Mouse (Mus musculus) fibroblast of lung, adult 2 months (primary cell): Measurements from ENCODE around the gene Spc24.
"Not testable (repeated sequence)": the region's sequence is repeated elsewhere in the genome, so short reads cannot be mapped to it uniquely, and the experiment has no call there.

ENCODE experiments used
- DNase-seq: peaks from one replicate; pipeline ENCODE4 v3.0.0-alpha.2; 2011; ENCODE audit warnings: low read depth

Spc24 gene

DNA sequence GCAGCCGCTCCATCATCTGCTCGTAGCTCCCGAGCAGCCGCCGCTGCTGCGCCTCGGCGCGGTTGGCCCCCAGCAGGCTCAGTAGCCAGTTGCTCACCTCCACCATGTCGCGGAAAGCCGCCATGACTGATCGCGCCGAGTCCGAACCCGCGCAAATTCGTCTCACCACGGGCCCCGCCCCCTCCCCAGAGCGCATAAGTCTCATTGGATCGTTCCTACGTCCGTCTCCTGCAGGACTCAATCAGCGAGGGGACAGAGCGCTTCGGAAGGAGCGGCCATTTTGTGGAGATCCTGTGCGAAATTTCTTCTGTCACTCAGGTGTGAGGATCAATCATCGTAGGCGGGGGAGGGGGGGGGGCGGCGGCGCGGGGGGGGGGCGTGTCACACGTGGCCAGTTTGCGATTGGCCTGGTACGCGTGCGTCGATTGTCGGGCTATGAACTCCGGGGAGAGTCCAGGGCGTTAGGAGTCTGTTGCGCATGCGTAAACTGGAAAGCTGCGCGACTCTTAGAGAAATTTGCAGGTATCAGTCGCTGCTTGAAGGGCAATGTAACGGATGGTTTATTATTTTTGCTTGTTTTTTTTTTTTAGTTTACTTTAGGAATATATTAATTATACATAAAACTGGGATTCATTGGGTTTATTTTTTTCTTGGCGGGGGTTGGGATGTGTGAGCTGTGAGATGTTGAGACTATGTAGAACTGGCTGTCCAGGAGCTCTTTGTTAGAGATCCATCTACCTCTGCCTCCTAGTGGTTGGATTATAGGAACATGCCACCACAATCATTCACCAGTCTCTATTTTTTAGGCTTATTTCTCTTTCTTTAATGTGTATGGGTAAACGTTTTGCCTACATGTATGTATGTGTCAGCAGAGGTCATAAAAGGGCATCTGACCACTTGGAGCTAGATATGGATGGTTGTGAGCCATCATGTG, at the start of gene Spc24:
Spc24 (minus strand) TSS at position 149 of the 934 bp plus-strand sequence.
- DNase-seq: peak; percentile 85

DNA sequence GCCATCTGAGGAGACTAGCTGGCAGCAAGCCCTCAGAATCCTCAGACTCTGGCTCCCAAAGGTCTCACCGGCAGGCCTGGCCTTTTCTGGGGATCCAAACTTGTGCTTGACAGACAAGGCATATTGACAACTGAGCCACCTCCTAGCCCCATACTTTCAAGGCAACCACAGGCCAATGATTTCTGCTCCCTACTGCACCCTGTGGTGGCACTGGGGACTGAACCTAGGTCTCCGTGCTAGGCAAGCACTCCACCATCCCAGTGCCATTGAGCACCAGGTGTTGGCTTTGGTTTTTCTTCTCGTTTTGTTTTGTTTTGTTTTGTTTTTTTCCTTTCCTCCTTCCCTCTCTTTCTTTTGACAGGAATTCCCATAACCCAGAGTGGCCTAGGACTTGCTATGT, 48.5 kb upstream of the Spc24 start:
- no peak for DNase-seq

DNA sequence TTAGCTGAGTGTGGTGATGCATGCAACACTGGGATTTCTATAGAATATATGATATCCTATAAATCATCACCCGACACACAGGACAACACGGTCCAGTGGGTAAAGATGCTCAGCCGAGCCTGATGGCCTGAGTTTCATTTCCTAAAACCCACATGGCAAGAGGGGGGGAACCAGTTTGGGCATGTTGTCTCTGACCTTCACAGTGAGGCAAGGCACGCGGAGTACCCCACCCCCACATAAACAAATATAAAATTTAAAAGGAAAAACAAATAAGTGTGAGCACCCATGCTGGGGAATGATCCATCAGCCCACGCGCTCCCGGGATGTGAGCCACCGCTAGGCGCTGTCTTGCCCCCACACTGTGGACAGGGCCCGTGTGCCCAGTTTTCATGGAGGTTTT, 46.9 kb upstream of the Spc24 start:
- no peak for DNase-seq

DNA sequence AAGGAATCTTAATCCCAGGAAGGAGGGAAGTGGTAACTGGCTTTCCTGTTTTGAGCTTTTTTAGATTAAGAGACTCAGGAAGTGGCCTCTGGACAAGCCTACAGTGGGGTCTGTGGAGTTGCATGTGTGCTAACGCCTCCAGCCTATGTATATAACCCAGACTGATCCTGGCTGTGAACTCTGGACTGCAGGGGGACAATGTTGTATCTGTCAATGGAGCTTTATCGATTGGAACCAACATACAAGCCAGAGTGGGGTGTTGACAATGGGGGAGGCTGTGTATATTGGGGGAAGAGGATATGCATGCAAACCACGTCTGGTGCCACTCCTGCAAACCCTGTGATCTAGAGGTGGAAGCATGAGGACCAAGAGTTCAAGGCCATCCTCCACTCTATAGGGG, 46.3 kb upstream of the Spc24 start:
- DNase-seq: no peak

DNA sequence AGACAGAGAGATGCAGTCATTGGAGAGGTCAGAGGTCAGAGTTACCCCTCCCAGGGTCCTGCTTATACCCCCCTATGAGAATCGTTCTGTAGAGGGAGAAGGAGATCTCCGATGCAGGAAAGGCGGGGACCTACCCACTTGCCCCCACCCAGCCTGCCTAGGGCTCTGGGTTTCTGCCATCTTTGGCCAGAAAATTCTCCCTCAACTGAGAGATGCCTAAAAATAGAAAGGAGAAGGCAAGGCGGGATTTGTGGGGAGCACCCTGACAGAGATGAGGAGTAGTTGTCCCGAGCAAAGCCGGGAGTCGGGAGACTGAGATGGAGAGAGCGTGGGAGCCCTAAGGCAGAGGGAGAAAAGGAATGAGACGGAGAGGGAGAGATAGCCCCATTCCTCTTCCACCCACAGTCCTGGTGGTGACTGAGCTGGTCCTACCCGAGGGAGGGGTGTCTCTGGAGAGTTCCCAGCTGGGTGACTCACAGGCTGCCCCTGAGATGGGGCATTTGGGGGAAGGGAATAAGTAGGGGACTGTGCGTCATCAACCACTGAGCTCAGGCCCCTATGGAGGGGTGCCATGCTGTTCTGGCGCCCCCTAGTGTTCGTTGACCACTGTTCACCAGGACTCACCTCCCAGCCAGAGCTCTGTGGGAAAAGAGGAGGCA, 44.0 kb upstream of the Spc24 start:
- peak; percentile 94 for DNase-seq

DNA sequence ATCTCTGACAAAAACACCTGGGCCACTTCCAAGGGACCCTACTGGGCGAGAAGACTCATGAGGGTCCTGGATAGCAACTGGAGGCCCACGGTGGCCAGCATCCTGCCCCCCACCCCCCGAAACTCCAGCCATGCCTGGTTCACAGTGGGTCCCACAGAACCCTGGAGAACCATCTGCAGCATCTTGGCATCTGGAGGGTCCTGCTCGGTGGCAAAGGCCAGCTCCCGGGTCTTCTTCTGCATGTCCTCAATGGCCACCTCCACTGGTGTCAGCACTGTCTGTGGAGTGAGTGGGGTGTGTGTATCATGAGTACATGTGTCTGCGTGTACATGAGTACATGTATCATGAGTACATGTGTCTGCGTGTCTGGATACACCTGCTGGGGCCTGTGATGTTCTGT, 41.5 kb upstream of the Spc24 start:
- DNase-seq: no peak

DNA sequence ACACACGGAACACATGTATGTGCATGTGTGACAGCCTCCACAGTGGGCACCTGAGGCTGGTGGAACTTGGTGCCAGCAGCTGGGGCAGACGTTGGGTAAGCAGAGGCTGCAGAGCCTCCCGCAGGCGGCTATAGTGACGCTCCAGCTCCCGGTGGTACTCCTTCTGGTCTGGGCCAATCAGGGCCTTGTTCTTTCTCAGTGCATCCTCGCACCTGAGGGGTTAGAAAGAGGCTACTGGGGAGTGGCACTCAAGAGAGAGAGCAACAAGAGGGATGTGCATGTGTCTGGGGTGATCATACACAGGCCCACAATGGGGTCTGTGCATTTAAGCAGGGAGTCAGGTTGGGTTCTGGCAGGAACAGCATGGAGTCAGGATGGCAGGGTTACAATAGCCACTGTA, 41.0 kb upstream of the Spc24 start:
- DNase-seq: no peak

DNA sequence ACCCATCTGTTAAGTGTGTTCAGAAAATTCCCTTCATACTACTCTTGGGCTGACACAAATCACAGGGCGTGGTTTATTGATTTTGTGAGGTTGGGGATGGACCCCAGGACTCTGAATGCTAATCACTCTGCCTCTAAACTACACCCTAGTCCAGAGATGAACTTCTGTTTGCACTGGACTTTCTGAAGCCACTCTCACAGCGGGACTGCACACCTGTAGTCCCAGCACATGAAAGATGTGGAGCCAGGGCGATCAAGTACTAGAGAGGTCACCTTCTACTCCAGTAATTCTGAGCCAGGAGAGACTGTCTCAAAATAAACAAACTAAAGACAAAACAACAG, 38.9 kb upstream of the Spc24 start:
- DNase-seq: no peak

DNA sequence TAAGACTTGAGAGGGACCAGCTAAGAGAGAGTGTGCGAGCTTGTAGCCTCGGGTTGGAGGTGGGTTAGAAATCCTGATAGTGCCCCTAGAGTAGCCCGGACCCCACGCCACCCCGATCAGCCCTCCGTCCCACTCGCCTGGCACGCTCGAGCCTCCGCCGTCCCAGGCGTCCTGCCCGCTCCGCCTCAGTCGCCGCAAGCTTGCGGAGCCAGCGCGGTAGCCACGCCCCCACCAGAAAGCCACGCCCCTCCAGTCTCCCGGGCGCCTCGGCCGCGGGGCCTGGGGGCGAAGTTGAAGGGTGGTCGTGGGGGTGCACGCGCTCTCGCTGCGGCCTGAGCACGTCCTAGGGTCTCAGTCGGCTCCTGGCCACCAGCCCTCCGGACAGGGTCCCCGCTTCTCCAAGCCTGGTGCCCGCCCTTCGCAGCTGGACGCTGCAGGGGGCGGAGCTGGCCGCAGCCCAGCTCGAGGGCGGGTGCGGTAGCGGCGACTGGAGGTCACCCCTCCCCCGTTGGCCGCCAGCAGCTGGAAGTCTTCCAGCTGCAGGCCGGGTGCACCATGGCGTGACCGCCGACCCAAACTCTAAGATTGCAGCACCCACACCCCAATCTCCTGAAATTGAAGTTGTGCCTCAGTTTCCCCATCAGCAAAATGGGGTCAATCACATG, 38.4 kb upstream of the Spc24 start, which contains the start of gene Kank2:
Kank2 (minus strand) TSS at position 400 of the 665 bp plus-strand sequence.
- peak; percentile 61 for DNase-seq

DNA sequence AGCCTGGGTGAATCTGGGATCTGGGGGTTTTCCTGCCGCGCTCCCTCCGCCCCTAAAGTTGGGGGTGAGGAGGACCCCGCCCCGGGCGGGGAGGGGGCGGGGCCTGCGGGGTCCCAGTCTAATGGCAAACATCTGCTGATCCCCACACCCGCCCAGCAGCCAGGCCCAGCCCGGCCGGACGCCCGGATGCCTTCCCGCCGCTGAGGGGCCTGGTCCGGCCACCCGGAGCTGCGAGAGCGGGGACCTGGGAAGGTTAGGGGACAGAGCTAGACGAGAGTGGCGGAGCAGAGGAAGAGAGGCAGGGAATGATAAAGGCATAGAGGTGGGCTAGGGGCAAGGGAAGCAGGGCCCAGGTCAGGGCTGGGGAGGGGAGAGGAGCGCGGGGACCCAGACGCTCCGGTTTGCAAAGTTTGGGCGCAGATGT, 37.8 kb upstream of the Spc24 start:
- DNase-seq: no peak

DNA sequence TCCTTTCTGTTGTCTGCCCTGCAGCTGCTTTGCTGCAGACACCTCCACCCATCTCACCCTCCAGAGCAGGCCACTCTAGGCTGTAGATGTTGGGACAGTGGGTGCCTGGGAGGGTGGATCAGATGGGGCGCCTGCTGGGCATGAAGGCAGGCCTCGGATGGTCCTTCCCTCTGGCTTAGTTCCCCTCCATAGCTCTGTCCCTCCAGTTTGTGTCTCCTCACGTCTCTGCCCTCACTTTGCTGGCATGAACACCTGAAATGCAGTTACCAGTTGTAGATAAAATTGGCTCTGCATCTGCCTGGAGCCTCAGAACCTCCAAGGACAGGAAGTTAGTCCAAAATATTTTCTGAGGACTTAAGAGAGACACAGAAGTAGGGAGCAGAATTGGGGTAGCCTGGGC, 36.8 kb upstream of the Spc24 start:
- DNase-seq: no peak

DNA sequence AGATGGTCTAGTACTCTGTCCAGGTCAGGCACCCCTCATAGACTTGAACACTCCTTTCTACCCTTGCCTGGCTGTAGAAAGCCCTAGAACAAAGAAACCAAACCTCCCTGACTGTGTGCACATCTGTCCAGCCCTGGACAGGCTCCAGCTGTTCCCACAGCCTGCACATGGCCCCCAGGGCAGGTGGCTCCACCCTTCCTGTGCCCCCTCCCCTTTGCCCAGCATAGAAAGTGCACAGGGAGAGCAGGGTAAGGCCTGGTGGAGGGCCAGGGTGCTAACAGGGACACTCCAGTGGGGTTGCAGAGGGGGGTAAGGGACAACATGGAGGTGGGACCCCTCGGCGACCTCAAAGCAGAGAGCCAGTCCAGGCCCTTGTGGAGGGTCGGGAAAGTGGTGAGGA, 36.2 kb upstream of the Spc24 start:
- DNase-seq: no peak

DNA sequence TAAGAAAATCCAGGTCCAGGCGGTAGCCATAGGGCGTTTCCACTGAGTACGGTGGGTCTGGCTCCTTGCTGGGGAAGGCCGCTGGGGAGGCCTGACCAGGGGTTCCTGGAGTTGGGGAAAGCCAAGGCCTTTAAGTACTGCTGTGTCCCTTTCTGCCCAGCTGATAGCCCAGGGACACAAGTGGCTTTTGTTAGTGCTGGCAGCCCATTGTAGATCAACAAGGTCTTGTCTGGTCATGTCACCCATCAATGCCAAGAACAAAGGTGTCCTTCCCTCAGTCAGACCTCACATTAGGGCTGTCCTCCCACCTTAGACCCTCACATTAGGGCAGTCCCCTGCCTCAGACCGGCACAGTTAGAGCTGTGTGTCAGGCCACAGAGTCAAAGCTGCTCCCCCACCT, 35.5 kb upstream of the Spc24 start:
- DNase-seq: no peak

DNA sequence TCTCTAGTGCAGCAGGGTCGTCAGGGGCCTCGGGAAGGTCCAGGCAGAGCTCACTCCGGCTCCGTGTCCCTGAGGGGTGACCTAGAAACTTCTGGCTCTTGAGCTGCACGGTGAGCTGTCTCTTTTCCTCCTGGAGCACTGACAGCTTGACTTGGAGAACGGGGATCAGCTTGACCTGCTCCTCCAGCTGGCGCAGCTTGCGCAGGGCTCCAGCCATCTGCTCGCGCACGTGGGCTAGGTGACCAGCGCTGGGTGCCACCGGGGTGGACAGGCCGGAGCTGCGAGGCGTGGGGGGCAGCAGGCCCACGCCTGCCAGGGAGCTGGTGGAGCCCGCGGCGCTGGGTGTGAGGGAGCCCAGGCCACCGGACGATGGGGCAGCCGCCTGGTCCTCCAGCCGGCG, 34.8 kb upstream of the Spc24 start:
- DNase-seq: no peak

DNA sequence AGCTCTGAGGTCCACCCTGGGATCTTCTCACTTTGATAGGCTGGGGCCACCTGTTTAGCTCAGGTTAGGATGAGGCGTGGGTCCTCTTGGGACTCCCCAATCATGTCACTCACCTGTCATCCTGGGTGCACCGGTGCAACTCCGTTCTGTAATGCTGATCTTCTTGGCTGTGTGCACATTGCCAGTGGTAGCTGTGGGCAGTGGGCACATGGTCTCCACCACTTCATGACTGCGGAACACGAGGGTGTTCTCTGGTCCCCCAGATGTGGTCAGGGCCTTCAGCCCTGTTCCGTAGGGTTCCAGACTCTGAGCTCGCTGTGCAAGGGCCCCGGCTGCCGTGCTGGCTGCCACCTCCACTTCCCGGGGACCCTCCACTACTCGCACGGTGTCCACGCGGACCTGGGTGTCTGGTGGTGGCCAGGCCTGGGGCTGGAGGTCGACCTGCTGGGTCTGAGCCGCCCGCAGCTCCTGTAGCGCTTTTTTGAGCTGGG, 34.3 kb upstream of the Spc24 start:
- no peak for DNase-seq

DNA sequence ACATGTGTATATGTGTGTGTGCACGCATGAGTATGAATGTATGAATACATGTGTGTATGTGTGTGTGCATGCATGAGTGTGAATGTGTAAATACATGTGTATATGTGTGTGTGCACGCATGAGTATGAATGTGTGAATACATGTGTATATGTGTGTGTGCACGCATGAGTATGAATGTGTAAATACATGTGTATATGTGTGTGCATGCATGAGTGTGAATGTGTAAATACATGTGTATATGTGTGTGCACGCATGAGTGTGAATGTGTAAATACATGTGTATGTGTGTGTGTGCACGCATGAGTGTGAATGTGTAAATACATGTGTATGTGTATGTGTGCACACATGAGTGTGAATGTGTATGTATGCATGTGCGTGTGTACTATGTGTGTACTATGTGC, 33.4 kb upstream of the Spc24 start:
- DNase-seq: not testable (repeated sequence)

DNA sequence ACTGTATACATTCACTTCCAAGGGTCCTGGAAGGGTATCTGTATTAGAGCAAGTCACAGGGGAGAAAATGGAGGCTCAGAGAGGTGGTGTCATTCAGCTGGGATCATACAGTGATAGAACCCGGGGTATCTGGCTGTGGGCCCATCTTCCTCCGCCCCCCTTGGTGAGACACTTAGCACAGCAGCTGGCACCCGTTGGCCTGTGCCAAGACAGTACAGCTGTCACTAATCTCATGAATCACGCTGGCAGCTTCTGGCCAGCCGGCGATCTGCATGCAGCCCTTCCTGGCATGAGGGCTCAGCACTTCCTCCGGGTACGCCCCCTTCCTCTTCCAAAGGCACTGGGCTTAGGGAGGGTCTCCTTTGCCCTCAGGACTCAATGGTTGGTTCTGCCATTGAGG, 32.5 kb upstream of the Spc24 start:
- DNase-seq: no peak

DNA sequence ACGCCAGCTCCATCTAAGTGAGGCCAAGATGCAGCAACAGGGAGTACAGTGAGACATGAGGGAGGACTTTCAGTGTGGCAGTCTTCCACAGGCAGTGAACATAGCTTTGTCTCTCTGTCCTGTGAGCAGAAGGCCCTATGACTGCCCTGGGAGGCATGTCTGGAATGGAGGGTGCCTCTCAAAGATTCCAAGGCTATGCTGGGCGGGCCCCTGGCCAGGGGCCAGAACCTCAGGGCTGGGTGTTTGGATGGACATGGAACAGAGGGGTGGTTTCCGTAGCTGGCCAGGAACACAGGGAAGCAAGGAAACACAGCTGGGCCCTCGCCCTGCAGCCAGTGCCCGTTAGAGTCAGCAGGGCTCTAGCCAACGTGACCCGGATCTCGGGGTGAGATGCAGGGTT, 31.8 kb upstream of the Spc24 start:
- DNase-seq: peak; percentile 87

DNA sequence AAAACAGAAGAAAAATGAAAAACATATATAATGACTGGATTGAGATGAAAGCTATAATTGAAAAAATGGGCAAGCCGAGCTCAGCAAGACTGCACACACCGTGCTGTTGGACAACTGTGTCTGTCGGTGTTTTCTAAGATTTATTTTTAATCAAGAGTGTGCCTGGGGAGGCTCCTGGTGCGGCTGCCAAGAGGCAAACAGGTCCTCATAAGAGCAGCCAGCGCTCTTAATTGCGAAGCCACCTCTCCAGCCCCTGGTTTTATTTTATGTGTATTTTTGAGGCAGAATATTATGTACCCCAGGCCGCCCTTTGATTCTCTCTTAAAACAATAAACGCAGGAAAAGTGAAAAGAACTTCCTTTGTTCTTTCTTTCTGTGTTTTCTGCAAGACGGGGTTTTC, 28.1 kb upstream of the Spc24 start:
- no peak for DNase-seq

DNA sequence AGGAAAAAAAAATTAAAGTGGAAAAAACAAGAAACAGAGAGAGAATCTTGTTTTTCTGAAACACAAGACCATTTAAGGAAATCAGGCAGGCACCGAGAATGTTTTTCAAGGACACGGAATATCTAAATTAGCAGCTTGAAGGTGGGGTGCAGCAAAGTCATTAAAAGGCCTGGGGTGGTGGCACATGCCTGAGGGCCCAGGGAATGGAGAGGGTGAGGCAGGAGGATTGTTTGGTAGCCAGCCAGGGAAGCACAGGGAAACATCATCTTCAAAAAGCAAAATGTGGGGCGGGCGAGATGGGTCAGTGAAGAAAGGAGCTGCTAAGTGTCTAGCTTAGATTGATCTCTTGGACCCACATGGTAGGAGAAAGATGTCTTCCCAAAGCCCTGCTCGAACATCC, 27.6 kb upstream of the Spc24 start:
- DNase-seq: no peak

DNA sequence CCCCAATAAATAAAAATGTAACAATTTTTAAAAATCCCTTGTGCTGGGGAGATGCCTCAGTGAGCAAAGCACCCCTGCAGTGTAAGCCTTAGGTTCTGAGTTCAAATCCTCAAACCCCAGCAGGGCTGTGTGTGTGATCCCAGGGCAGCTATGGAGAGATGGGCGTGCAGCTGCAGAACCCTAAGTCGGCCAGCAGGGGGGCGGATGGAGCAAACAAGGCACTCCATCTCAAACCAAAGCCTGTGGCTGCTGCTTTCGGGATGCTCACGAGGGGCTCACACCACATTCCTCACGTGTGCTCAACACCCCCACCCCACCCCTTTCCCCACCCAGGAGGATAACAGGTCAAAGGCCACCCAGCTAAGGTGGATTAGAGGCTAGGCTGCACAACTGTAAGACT, 26.8 kb upstream of the Spc24 start:
- DNase-seq: no peak

DNA sequence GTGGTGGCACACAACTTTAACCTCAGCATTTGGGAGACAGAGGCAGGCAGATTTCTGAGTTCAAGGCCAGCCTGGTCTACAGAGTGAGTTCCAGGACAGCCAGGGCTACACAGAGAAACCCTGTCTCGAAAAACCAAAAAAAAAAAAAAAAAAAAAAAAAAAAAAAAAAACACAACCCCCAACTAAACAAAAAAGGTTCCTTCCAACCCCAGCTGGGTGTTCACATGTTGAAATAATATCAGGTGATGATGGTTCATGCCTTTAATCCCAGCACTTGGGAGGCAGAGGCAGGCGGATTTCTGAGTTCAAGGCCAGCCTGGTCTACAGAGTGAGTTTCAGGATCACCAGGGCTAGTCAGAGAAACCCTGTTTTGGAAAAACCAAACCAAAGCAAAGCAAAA, 26.2 kb upstream of the Spc24 start:
- not testable (repeated sequence) for DNase-seq
